Mouse (Mus musculus) T-helper 17 cell (primary cell): ENCODE results near the gene Mrpl18.

Experiments
- in situ Hi-C, 2 experiments: fragments of 300-600 bp; cut with MboI, MseI; formaldehyde crosslinking; loops; 1 replicate in 1 of 2; 2 replicates in 1 of 2; pipeline ENCODE4 v1.15.1; 2025; ENCODE audit warnings: high pct_unique_total_duplicates in 2 of 2

Gene Mrpl18

GRCm38 (mm10) chr17:12866853-12867252, 49.3 kb downstream of the Mrpl18 start:
- in situ Hi-C loops: no loop called here

GRCm38 (mm10) chr17:12865407-12865806, 50.7 kb downstream of the Mrpl18 start:
- in situ Hi-C loops: no loop called here

- in situ Hi-C loops: no loop called here
These were observed 52.0 kb downstream of the Mrpl18 start for GRCm38 (mm10) chr17:12864111-12864510.
